Mouse (Mus musculus): ENCODE measurements around the gene P3h1.
A peak's percentile ranks its signal among the peaks of the same experiment; 100 is the strongest.
"Not testable (repeated sequence)": the region's sequence is repeated elsewhere in the genome, so short reads cannot be mapped to it uniquely, and the experiment has no call there.

The P3h1 gene

GRCm38 (mm10) chr4:119275726-119276125 is 43.0 kb downstream of the P3h1 start:
- DNase-seq: no peak

GRCm38 (mm10) chr4:119278784-119279183 is 46.1 kb downstream of the P3h1 start:
- DNase-seq: not testable (repeated sequence)

GRCm38 (mm10) chr4:119284861-119285260 is 52.1 kb downstream of the P3h1 start:
- no peak for DNase-seq

- DNase-seq: no peak
Measured at GRCm38 (mm10) chr4:119285336-119285735, 52.6 kb downstream of the P3h1 start.

- no peak for DNase-seq
Measured at GRCm38 (mm10) chr4:119291921-119292320, 59.2 kb downstream of the P3h1 start.

DNA sequence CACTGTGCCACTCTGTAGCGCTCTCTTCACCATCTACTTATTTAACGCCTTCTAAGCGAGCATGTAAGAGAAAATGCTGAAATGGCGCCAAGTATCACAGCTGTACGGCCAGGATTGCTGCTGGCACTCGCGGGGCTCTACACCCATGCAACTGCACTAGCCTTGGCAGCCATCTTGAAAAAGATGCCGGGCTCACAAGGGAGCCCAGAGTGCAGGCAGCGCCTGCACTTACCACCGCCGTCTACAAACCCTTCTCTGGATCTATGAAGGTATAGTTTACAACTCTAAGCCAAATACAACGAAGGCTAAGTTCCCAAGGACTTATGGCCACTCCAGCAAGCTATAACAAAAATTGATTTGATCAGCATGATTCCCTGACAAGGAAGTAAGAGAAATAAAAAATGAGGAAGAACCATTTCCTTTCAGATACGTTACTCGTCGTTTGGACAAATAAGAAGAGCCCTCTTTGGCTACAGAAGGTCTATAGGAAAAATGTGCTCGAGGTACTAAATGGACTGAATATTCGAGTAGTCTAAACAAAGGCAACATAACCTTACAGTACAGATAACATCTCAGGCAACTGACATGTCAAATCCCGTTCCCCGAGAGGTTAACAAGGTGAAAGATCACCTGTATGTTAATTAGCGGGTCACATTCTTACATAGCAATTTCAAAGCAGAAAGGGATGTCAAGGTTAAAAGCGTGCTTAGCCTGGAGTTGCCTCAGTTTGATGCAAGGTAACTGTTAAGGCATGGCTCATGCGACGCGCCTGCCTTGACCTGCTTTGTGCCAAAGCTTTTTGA is 60.3 kb downstream of the P3h1 start:
- peak; percentile 17 to 24 for DNase-seq

DNA sequence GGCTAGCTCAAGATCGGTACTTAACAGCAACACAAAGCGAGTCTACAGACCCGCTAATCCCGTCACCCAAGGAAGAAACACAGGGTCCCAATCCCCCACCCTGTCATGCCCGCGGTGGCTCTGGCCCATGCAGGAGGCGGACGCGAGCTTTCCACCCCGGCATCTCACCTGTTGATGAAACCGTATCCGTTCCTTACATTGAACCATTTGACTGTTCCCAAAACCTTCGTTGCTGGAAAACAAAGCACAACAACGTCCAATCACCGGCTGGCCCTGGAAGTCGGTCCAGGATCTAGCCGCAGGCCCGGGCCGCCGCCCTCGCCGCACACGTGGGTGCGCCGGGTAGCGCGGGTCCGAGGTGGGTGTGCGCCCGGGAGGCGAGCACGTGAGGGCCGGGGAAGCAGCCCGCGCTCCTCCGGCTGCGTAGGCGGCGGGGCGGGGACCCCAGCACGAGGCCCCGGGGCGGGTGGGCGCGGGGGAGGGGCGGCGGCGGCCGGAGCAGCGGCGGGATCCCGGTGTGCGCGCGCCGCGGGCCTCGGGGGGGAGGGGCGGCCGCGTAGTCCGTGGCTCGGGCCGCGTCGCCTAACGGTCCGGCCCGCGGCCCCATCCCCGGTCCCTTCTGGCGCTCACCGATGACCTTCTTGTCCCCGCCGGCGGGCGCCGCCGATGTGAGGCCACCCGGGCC is 61.0 kb downstream of the P3h1 start:
- DNase-seq: peak; percentile 15 to 23

DNA sequence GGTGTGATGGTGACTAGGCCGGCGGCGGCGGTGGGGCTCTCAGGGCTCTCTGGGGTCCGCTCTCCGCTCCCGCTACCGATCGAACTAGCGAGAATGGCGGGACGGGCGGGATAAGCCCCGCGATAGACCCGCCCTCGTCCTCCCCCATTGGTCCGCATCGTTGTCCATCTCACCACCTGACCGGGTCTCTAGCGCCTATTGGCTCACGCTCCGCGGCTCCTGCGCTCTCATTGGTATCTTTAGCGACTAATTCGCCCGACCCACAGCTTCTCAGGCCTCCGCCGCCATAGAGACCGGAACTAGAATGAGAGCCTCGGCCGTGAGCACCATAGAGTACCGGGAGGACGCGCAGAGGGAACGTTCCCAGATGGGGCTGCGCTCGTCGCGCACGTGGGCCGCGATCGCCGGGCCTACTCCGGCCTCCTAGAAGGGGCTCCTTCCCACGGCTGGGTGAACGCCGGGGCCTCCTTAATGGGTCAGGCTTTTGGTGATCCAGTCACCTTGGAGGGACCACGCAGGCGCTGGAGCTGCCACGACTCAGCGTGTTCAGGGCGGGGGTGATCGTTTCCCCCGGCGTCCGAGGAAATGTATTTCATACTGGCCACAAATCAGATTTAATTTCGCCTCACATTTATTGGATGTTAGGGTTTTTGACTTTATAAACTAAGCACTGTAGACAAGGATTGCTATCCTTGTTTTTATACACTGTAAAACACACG is 61.9 kb downstream of the P3h1 start, which contains the start of gene Ybx1:
Gene Ybx1, minus strand, starts transcription at position 190 of the 719 bp plus-strand sequence.
- DNase-seq: peak; percentile 97 to 98

DNA sequence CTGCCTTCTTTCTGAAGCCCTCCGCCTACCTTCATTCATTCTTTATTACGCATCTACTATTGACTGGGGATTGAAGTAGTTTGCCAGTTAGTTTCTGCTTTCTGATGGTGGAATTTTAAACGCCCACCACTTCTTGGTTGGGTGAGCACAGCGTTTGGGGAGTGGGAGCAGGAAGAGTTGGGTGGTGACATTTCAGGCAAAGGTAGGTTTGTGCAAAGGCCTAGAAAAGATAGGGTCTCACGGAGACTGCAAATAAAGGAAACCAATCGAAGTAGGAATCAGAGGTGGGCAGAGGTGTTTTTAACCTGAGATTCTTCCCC is 62.4 kb downstream of the P3h1 start:
- no peak for DNase-seq

- no peak for DNase-seq
Measured at GRCm38 (mm10) chr4:119297361-119297760, 64.6 kb downstream of the P3h1 start.
